Mouse (Mus musculus): ENCODE measurements around the gene Bag5. TPM values are rescaled to one million over a fixed set of nuclear protein-coding genes. Genes with fewer than 3 reads are reported as not detected.

The Bag5 gene
- total and polyA plus RNA-seq, 3 experiments, result 24.1 to 27.9 (median 25.6) TPM

GRCm38 (mm10) chr12:111672176-111672575, 40.9 kb downstream of the Bag5 start, which contains the start of gene Ckb:
TSS of gene Ckb (minus strand) at chr12:111672338.
- no peak within 1 kb of the TSS for H3K4me3 ChIP-seq (replicated peaks in 1 of 3; ENCODE audit: low read depth in 2 of 3, low read length in 2 of 3, poor library complexity in 1 of 3)

GRCm38 (mm10) chr12:111671431-111671902, 41.6 kb downstream of the Bag5 start:
- no peaks in the 10 kb centered on the region for H3K79me2 ChIP-seq (replicated peaks; ENCODE audit: control insufficient read depth, extremely low read depth, insufficient read depth, poor library complexity, severe bottlenecking)
- TF ChIP-seq BHLHE40 (IDR thresholded peaks at IDR 0.05; ENCODE audit: low read depth, low read length) (no peak), ZC3H11A (IDR thresholded peaks at IDR 0.05; ENCODE audit: low read depth, low read length) (no peak), MXI1 (IDR thresholded peaks at IDR 0.05; ENCODE audit: low read depth, low read length) (no peak), POLR2AphosphoS2 (IDR thresholded peaks at IDR 0.05; ENCODE audit: low read depth, low read length) (no peak), MAX (IDR thresholded peaks at IDR 0.05; ENCODE audit: low read length) (no peak), ZKSCAN1 (IDR thresholded peaks at IDR 0.05; ENCODE audit: borderline replicate concordance, low read depth, low read length) (no peak), RAD21 (IDR thresholded peaks at IDR 0.05; ENCODE audit: low read depth, low read length) (no peak), TCF12 (IDR thresholded peaks at IDR 0.05; ENCODE audit: low read depth, low read length) (no peak)
- no peak overlapping the region for H3K4me2 ChIP-seq (ENCODE audit: insufficient read depth, low read depth, poor library complexity, severe bottlenecking)
- DNase-seq (ENCODE audit: extremely low read depth), result no peak
- peaks cover 11% of the 10 kb centered on the region for H3K9me3 ChIP-seq (replicated peaks; ENCODE audit: low read length)
- in situ Hi-C loops (cut with MboI; ENCODE audit: low pct_ligation_motif_present, low pct_unique_long_range_greater_than_20kb, low sequenced_read_pairs), result no loop called here
- H3K4me1 ChIP-seq (ENCODE audit: control insufficient read depth in 1 of 2, insufficient read depth in 2 of 2), result peaks cover 18 to 53% of the 10 kb centered on the region in 2 experiments
- H3K36me3 ChIP-seq (replicated peaks in 1 of 2; ENCODE audit: control insufficient read depth in 1 of 2, insufficient read depth in 1 of 2, low read length in 1 of 2), result no peaks in the 10 kb centered on the region
- no peaks in the 10 kb centered on the region for H3K27me3 ChIP-seq (replicated peaks)
- H3K27ac ChIP-seq (ENCODE audit: insufficient read depth, low read depth), result no peak overlapping the region
- H3K4me3 ChIP-seq (replicated peaks in 1 of 3; ENCODE audit: low read depth in 2 of 3, low read length in 2 of 3, poor library complexity in 1 of 3), result no peak overlapping the region
- no peak overlapping the region for H3K9ac ChIP-seq (ENCODE audit: insufficient read depth, low read depth)
- dilution Hi-C loops (cut with MboI; ENCODE audit: extremely low pct_ligation_motif_present, extremely low pct_unique_long_range_greater_than_20kb, low sequenced_read_pairs), result no loop called here

More at GRCm38 (mm10) chr12:111672176-111672575, 40.9 kb downstream of the Bag5 start, which contains the start of gene Ckb:
- in situ Hi-C loops (cut with MboI; ENCODE audit: low pct_ligation_motif_present, low pct_unique_long_range_greater_than_20kb, low sequenced_read_pairs) (no loop called here), dilution Hi-C loops (cut with MboI; ENCODE audit: extremely low pct_ligation_motif_present, extremely low pct_unique_long_range_greater_than_20kb, low sequenced_read_pairs) (no loop called here)
- no peaks in the 10 kb centered on the region for H3K36me3 ChIP-seq (replicated peaks in 1 of 2; ENCODE audit: control insufficient read depth in 1 of 2, insufficient read depth in 1 of 2, low read length in 1 of 2)
- H3K9ac ChIP-seq (ENCODE audit: insufficient read depth, low read depth), result no peak within 1 kb of the TSS
- H3K27ac ChIP-seq (ENCODE audit: insufficient read depth, low read depth), result no peak within 1 kb of the TSS
- no peak for DNase-seq (ENCODE audit: extremely low read depth)
- TF ChIP-seq IRF4 (IDR thresholded peaks at IDR 0.05; ENCODE audit: low read depth, low read length) (no peak), MAX (IDR thresholded peaks at IDR 0.05; ENCODE audit: low read length) (no peak), UBTF (IDR thresholded peaks at IDR 0.05; ENCODE audit: low read depth, low read length) (no peak), JUND (conservative IDR thresholded peaks at IDR 0.05; ENCODE audit: low read depth, low read length) (no peak), USF2 (conservative IDR thresholded peaks at IDR 0.05; ENCODE audit: low read depth, low read length) (no peak), USF1 (IDR thresholded peaks at IDR 0.05; ENCODE audit: low read depth, low read length) (no peak), HCFC1 (IDR thresholded peaks at IDR 0.05; ENCODE audit: low read depth, low read length) (no peak), MEF2A (IDR thresholded peaks at IDR 0.05; ENCODE audit: borderline replicate concordance, low read depth, low read length) (no peak), SMC3 (IDR thresholded peaks at IDR 0.05; ENCODE audit: low read depth, low read length) (no peak), E2F4 (IDR thresholded peaks at IDR 0.05; ENCODE audit: insufficient replicate concordance, low read depth, low read length) (no peak), RCOR1 (conservative IDR thresholded peaks at IDR 0.05; ENCODE audit: low read depth, low read length) (no peak)
- no peaks in the 10 kb centered on the region for H3K79me2 ChIP-seq (replicated peaks; ENCODE audit: control insufficient read depth, extremely low read depth, insufficient read depth, poor library complexity, severe bottlenecking)
- no peak within 1 kb of the TSS for H3K4me2 ChIP-seq (ENCODE audit: insufficient read depth, low read depth, poor library complexity, severe bottlenecking)
- H3K4me1 ChIP-seq (ENCODE audit: control insufficient read depth in 1 of 2, insufficient read depth in 2 of 2), result peaks cover 20 to 61% of the 10 kb centered on the region in 2 experiments
- H3K9me3 ChIP-seq (replicated peaks; ENCODE audit: low read length), result peaks cover 11% of the 10 kb centered on the region
- no peaks in the 10 kb centered on the region for H3K27me3 ChIP-seq (replicated peaks)

Measured in CH12.LX (cell line).